Comparison of ENCODE assay signal across 15 mouse cellular contexts in genomic region chr13:81842278-81842677, GRCm38 (mm10).
"Had no signal": no experiment of that assay in that cellular context is flagged by ENCODE, and none has a peak within 500 bp of the region (broad histone marks: within the 10 kb centered on the region; RNA-seq: fewer than 3 reads in every experiment).

No protein-coding gene starts in this region.

- H3K27me3 ChIP-seq: neural tube, embryonic 15.5 days; stomach, embryonic 15.5 days had no signal

- H3K36me3 ChIP-seq: neural tube, embryonic 15.5 days; stomach, embryonic 15.5 days had no signal

- H3K4me2 ChIP-seq: neural tube, embryonic 15.5 days; stomach, embryonic 15.5 days had no signal

- H3K9ac ChIP-seq: neural tube, embryonic 15.5 days; stomach, embryonic 15.5 days had no signal

- H3K4me1 ChIP-seq: neural tube, embryonic 15.5 days; stomach, embryonic 15.5 days had no signal

- H3K27ac ChIP-seq: neural tube, embryonic 15.5 days; stomach, embryonic 15.5 days; stomach, postnatal 0 days had no signal

- H3K4me3 ChIP-seq: neural tube, embryonic 15.5 days; stomach, embryonic 15.5 days had no signal

- DNase-seq: retina, postnatal 1 day; right cerebral cortex, adult 18-20 months; right cerebral cortex, postnatal 14 days; right cerebral cortex, postnatal 25 days; right cerebral cortex, postnatal 4 days; spleen, adult 18-20 months; thymus, adult 18-20 months; thymus, adult 2 months; thymus, postnatal 14 days; thymus, postnatal 25 days; thymus, postnatal 36 days; thymus, postnatal 4 days had no signal

- H3K9me3 ChIP-seq: neural tube, embryonic 15.5 days; stomach, embryonic 15.5 days had no signal
